22 mouse cellular contexts compared by ENCODE assay signal in genomic region chr10:34139768-34140167, GRCm38 (mm10). TPM values are rescaled to one million over a fixed set of nuclear protein-coding genes. Genes with fewer than 3 reads are reported as not detected.
DNase-seq lines count a peak whose midpoint lies in the region; ATAC-seq lines count a peak whose summit lies in the region.
"Had no signal": no experiment of that assay in that cellular context is flagged by ENCODE, and none has a peak within 500 bp of the region (broad histone marks: within the 10 kb centered on the region; RNA-seq: fewer than 3 reads in every experiment).

No protein-coding gene starts in this region.

- ATAC-seq in granulocyte monocyte progenitor cell, adult 5-6 weeks (replicated peaks; ENCODE audit: poor library complexity, severe bottlenecking): peak; percentile 80
- peak; percentile 40; the same call in 1 of the 2 replicates for ATAC-seq in monocyte, adult 5-6 weeks (replicated peaks; ENCODE audit: insufficient number of reproducible peaks, low FRiP score, low TSS enrichment, poor library complexity, severe bottlenecking)
- no peak for ATAC-seq in cerebellum, adult (ENCODE audit: insufficient number of reproducible peaks, low FRiP score, low TSS enrichment)
- ATAC-seq: forebrain, embryonic 14.5 days; Patski had no signal

- intact Hi-C loops in left cerebral cortex, postnatal 4 days (cut with DNase I): no loop called here

- DNase-seq in adrenal gland, postnatal 14 days: peak; percentile 34
- no peak for DNase-seq in adrenal gland, postnatal 25 days
- DNase-seq in ZHBTc4 (ENCODE audit: low read depth, low spot score): peak; percentile 23
- DNase-seq in left cerebral cortex, postnatal 4 days: no peak
- DNase-seq in cerebellum, postnatal 36 days: no peak
- DNase-seq: cerebellum, adult 18-20 months; cerebellum, postnatal 14 days; gastrocnemius, adult 2 months; heart, postnatal 10 days; kidney, adult 2 months; midbrain, embryonic 14.5 days; right cerebral cortex, adult 18-20 months; right cerebral cortex, postnatal 4 days; thymus, adult 18-20 months; thymus, postnatal 36 days had no signal

RNA-seq across cellular contexts. Expression of gene Calhm6, which starts 12.0 kb away (rescaled TPM):
- 0.85 and 4.5 TPM in 2 replicates for total RNA-seq in adrenal gland, postnatal 14 days (2021)
- total RNA-seq in adrenal gland, postnatal 25 days (2021): 1.2 and 1.3 TPM in 2 replicates
- total RNA-seq in granulocyte monocyte progenitor cell, adult 5-6 weeks (2014; fragmentation: Nextera tagmentation): 3.2 and 6.1 TPM in 2 replicates
- total RNA-seq in granulocyte monocyte progenitor cell, adult 5-6 weeks (2017): 3.0 and 4.4 TPM in 2 replicates
- 23.3 to 41.0 TPM (median 24.7 TPM) in 3 replicates for total RNA-seq in monocyte, adult 5-6 weeks (2017)
- total RNA-seq in left cerebral cortex, postnatal 4 days (2021): under 1 TPM; 0.36 to 0.99 TPM
- total RNA-seq: gastrocnemius, adult 2 months; layer of hippocampus, adult 18-20 months had no signal

RNA-seq across cellular contexts. Expression of gene Calhm5, which starts 43.4 kb away (rescaled TPM):
- total RNA-seq in adrenal gland, postnatal 14 days (2021): 0.15 TPM in 2 replicates
- total RNA-seq in adrenal gland, postnatal 25 days (2021): 0.15 TPM in 1 of 2 replicates, not detected in the other
- total RNA-seq in granulocyte monocyte progenitor cell, adult 5-6 weeks (2014; fragmentation: Nextera tagmentation): not detected in 2 replicates
- total RNA-seq in granulocyte monocyte progenitor cell, adult 5-6 weeks (2017): not detected in 2 replicates
- total RNA-seq in monocyte, adult 5-6 weeks (2017): not detected in 3 replicates
- 1 to 10 TPM in 1 of 2 experiments, under 1 TPM in 1; 0.94 to 1.2 TPM for total RNA-seq in left cerebral cortex, postnatal 4 days (2021)
- total RNA-seq: megakaryocyte-erythroid progenitor cell, adult 5-6 weeks had no signal

Comparison
In these comparisons a context has a peak if more than half of its experiments do, and no peak if none do; other contexts are left out.
1. DNase-seq: peak in adrenal gland, postnatal 14 days (single experiment) and ZHBTc4 (single experiment); none in adrenal gland, postnatal 25 days (single experiment), left cerebral cortex, postnatal 4 days (single experiment) and cerebellum, postnatal 36 days (0 of 2).